Mouse (Mus musculus): ENCODE measurements around the gene Gm6710. TPM values are rescaled to one million over a fixed set of nuclear protein-coding genes. Genes with fewer than 3 reads are reported as not detected.
"Not testable (repeated sequence)": the region's sequence is repeated elsewhere in the genome, so short reads cannot be mapped to it uniquely, and the experiment has no call there.

Gene Gm6710
- 10 to 100 TPM; 27.9 to 36.9 TPM for total RNA-seq (2021)
- long read RNA-seq, experiment 1, transcript Gm6710-201 (4 exons, 1,445 nt): major isoform, 8 of 21 reads
- long read RNA-seq, experiment 1, partial matches to known transcripts: 3 of 21 reads
- long read RNA-seq, experiment 1, other reads (novel, unspliced or antisense): 10 of 21 reads
- long read RNA-seq, experiment 2, partial matches to known transcripts: 0 of 4 reads
- long read RNA-seq, experiment 2, other reads (novel, unspliced or antisense): 2 of 4 reads

- not testable (repeated sequence) for DNase-seq
Observed at GRCm38 (mm10) chr2:175869024-175869423, at the start of gene Gm6710. TSS of gene Gm6710 (plus strand) at chr2:175869219.

Other genes with a start within 250 kb of the Gm6710 start
- gene Gm11007, start 225.2 kb upstream of the Gm6710 start, total RNA-seq (2021): not detected
- gene Zfp969, start 165.6 kb upstream of the Gm6710 start, total RNA-seq (2021): 1 to 10 TPM; 4.5 to 4.7 TPM
- not detected for gene Gm2007, start 127.7 kb upstream of the Gm6710 start, total RNA-seq (2021)
- gene Gm14288, start 68.1 kb upstream of the Gm6710 start, total RNA-seq (2021): not detected
- gene Zfp966, start 61.9 kb downstream of the Gm6710 start, total RNA-seq (2021): 1 to 10 TPM; 8.8 to 9.6 TPM
- gene Gm2026, start 96.1 kb downstream of the Gm6710 start, total RNA-seq (2021): 10 to 100 TPM; 19.4 to 29.6 TPM